Mouse (Mus musculus): ENCODE data around the gene Calr3. TPM values are rescaled to one million over a fixed set of nuclear protein-coding genes. Genes with fewer than 3 reads are reported as not detected.

The Calr3 gene
- polyA plus RNA-seq (2015; fragmentation: Nextera tagmentation; extraction: Ambion mirVana): 1.4 and 1.5 TPM in 2 replicates

DNA sequence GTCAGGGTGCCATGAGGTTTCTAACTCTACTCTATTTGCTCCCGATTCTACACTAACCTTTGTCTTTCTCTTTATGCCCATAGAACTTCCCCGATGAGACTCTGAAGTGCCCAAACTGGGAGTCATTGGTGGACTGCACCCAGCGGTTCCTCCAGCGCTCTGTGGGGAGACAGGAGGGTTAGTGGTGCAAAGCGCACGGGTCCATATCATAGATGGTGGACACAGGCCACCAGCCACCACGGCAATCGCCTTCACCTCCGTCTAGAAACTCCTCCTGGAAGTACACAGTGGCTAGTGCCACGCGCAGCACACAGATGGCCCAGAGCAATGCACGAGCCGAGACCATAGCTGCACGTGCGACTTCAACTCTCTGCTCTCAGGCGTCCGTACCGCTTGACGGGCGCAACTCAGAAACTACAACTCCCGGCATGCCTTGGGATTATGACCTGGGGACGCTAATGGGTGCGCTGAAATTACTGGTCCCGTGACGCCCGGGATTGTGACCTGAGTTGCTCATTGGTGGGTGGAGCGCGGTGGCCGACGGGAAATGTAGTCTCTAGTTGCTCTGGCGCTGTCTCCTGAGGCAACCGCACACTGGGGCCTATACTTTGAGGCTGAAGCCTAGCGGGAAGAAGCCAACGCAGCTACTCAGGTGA, at the start of gene Calr3, which contains the start of gene 1700030K09Rik:
TSS of gene Calr3 (minus strand) at position 533 of the 656 bp plus-strand sequence.
TSS of gene 1700030K09Rik (plus strand) at position 543 of the 656 bp plus-strand sequence.
- H3K27ac ChIP-seq (ENCODE audit: low read length): peak within 1 kb of the TSS; percentile 61
- ATAC-seq: peak; percentile 100
- 4% methylated on average over 34 of the region's 34 CpGs for WGBS

DNA sequence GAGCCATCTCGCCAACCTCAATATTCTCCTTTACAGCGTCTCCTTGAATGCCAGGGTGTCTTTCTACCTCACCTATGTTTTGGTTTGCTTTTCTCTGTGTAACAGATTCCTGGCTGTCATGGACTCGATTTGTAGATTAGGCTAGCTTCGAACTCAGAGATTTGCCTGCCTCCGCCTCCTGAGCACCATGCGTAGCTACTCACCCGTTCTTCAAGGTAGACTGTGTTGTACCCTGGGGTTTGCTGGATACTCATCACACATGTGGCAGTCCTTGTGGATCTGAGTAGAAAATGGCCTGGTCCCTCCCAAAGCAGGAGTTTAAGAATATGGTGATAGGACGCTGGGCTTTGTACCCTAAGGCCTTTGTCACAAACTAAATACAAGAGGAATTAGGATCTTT, 49.7 kb upstream of the Calr3 start:
- H3K4me3 ChIP-seq (ENCODE audit: low read length): peak overlapping the region; percentile 72
- peaks cover 17% of the 10 kb centered on the region for H3K36me3 ChIP-seq (ENCODE audit: control insufficient read depth, insufficient read depth, low read length)
- H3K9me3 ChIP-seq (ENCODE audit: control insufficient read depth, low read length): no peaks in the 10 kb centered on the region
- peak overlapping the region; percentile 69 for H3K9ac ChIP-seq (ENCODE audit: low read depth, low read length)
- ATAC-seq: no peak
- peaks cover 30% of the 10 kb centered on the region for H3K4me1 ChIP-seq (ENCODE audit: control insufficient read depth, insufficient read depth, low read length)
- 10% methylated on average over 8 of the region's 8 CpGs for WGBS
- peak overlapping the region; percentile 85 for H3K4me2 ChIP-seq (ENCODE audit: low read depth, low read length)
- no peaks in the 10 kb centered on the region for H3K27me3 ChIP-seq (replicated peaks; ENCODE audit: control insufficient read depth, insufficient read depth, low read length)
- H3K27ac ChIP-seq (ENCODE audit: low read length): no peak overlapping the region

More for the DNA sequence above, at the start of gene Calr3, which contains the start of gene 1700030K09Rik:
- H3K27me3 ChIP-seq (replicated peaks; ENCODE audit: control insufficient read depth, insufficient read depth, low read length): no peaks in the 10 kb centered on the region
- H3K4me1 ChIP-seq (ENCODE audit: control insufficient read depth, insufficient read depth, low read length): peaks cover 7% of the 10 kb centered on the region; the same call in 1 of the 2 replicates
- no peaks in the 10 kb centered on the region for H3K9me3 ChIP-seq (ENCODE audit: control insufficient read depth, low read length)
- peak within 1 kb of the TSS; percentile 61 for H3K4me3 ChIP-seq (ENCODE audit: low read length)
- no peaks in the 10 kb centered on the region for H3K36me3 ChIP-seq (ENCODE audit: control insufficient read depth, insufficient read depth, low read length)
- peak within 1 kb of the TSS; percentile 79 for H3K4me2 ChIP-seq (ENCODE audit: low read depth, low read length)
- peak within 1 kb of the TSS; percentile 84 for H3K9ac ChIP-seq (ENCODE audit: low read depth, low read length)

- peaks cover 30% of the 10 kb centered on the region for H3K4me1 ChIP-seq (ENCODE audit: control insufficient read depth, insufficient read depth, low read length)
- peaks cover 17% of the 10 kb centered on the region for H3K36me3 ChIP-seq (ENCODE audit: control insufficient read depth, insufficient read depth, low read length)
- peak overlapping the region; percentile 93 for H3K9ac ChIP-seq (ENCODE audit: low read depth, low read length)
- H3K27me3 ChIP-seq (replicated peaks; ENCODE audit: control insufficient read depth, insufficient read depth, low read length): no peaks in the 10 kb centered on the region
- under 1% methylated on average over 49 of the region's 56 CpGs for WGBS
- ATAC-seq: peak; percentile 96
- H3K9me3 ChIP-seq (ENCODE audit: control insufficient read depth, low read length): no peaks in the 10 kb centered on the region
- peak overlapping the region; percentile 97 for H3K4me3 ChIP-seq (ENCODE audit: low read length)
- peak overlapping the region; percentile 85 for H3K4me2 ChIP-seq (ENCODE audit: low read depth, low read length)
- peak overlapping the region; percentile 90 for H3K27ac ChIP-seq (ENCODE audit: low read length)
Measured at GRCm38 (mm10) chr8:72492622-72493081, 49.0 kb upstream of the Calr3 start.

DNA sequence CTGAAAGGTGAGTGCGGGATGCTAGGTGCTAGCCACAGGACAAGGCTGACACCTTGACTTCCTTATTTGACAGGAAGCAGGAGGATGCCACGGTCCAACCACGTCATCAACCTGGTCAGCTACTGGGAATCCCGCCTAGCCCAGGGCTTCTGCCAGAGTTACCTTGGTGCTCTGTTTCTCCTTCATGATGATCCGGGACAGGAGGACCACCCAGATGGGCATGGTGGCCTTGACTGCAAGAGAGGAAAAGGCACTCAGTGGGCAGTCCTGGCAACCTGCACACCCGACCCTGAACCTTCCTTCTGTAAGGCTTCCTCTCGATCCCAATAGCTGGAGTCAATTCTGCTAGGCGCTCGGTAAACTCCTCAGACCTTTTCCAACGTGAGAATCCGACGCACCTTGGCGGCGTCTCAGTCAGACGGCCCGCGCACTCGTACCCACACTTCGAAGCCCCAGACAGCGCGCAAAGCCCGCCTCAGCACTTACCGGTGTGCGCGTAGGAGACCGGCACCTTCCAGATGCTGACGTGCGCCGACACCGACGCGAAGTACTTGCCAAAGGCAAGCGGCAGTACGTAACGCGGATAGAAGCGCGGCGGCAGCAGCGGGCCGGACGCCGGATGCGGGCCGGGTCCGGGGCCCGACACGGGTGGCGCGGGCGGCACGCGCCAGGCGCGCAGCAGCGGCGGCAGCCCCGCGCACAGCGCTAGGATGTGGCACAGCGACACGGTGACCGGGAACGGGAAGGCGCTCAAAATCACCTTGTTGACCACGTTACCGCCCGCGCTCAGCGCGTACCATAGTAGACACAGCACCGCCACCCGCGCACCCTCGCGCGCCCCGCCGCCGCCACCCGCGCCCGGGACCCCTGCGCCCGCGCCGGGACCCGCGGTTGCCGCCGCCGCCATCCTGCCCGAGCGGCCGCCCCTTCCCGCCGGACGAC, 48.3 kb upstream of the Calr3 start, which contains the start of gene Slc35e1:
TSS of gene Slc35e1 (minus strand) at position 935 of the 942 bp plus-strand sequence.
- peak; percentile 54 for ATAC-seq
- no peaks in the 10 kb centered on the region for H3K27me3 ChIP-seq (replicated peaks; ENCODE audit: control insufficient read depth, insufficient read depth, low read length)
- peak within 1 kb of the TSS; percentile 90 for H3K27ac ChIP-seq (ENCODE audit: low read length)
- H3K4me3 ChIP-seq (ENCODE audit: low read length): peak within 1 kb of the TSS; percentile 97
- no peaks in the 10 kb centered on the region for H3K9me3 ChIP-seq (ENCODE audit: control insufficient read depth, low read length)
- peaks cover 18% of the 10 kb centered on the region for H3K36me3 ChIP-seq (ENCODE audit: control insufficient read depth, insufficient read depth, low read length)
- H3K4me2 ChIP-seq (ENCODE audit: low read depth, low read length): peak within 1 kb of the TSS; percentile 85
- WGBS: under 1% methylated on average over 97 of the region's 98 CpGs
- H3K9ac ChIP-seq (ENCODE audit: low read depth, low read length): peak within 1 kb of the TSS; percentile 93
- peaks cover 30% of the 10 kb centered on the region for H3K4me1 ChIP-seq (ENCODE audit: control insufficient read depth, insufficient read depth, low read length)

GRCm38 (mm10) chr8:72491017-72491416, 47.3 kb upstream of the Calr3 start:
- Histone ChIP-seq H3K27ac (ENCODE audit: low read length) (no peak overlapping the region), H3K9me3 (ENCODE audit: control insufficient read depth, low read length) (no peaks in the 10 kb centered on the region), H3K36me3 (ENCODE audit: control insufficient read depth, insufficient read depth, low read length) (peaks cover 16% of the 10 kb centered on the region), H3K4me1 (ENCODE audit: control insufficient read depth, insufficient read depth, low read length) (peaks cover 30% of the 10 kb centered on the region), H3K4me2 (ENCODE audit: low read depth, low read length) (peak overlapping the region; percentile 69), H3K9ac (ENCODE audit: low read depth, low read length) (no peak overlapping the region), H3K27me3 (replicated peaks; ENCODE audit: control insufficient read depth, insufficient read depth, low read length) (no peaks in the 10 kb centered on the region), H3K4me3 (ENCODE audit: low read length) (peak overlapping the region; percentile 97)
- ATAC-seq: no peak
- WGBS: 70% methylated on average over 2 of the region's 2 CpGs

DNA sequence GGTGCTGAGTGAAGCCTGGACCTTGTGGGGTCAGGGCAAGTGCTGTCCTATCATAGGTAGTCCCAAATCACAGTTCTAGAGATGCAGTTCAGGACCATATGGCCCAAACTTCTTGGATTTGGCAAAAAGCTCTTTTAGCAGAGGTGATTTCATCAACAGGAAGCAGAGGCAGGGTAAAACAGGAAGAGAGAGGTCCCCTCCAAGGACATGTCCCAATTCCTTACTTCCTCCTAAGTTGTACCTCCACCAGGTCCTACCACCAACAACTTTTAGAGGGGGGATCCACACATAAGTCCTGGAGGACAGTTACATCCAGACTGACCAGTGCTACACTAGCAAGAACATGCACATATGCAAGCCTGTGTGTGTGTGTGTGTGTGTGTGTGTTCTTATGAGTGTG, 43.3 kb upstream of the Calr3 start:
- Histone ChIP-seq H3K36me3 (ENCODE audit: control insufficient read depth, insufficient read depth, low read length) (peaks cover 20% of the 10 kb centered on the region), H3K9me3 (ENCODE audit: control insufficient read depth, low read length) (no peaks in the 10 kb centered on the region), H3K4me3 (ENCODE audit: low read length) (no peak overlapping the region), H3K27ac (ENCODE audit: low read length) (no peak overlapping the region), H3K4me2 (ENCODE audit: low read depth, low read length) (no peak overlapping the region), H3K27me3 (replicated peaks; ENCODE audit: control insufficient read depth, insufficient read depth, low read length) (no peaks in the 10 kb centered on the region), H3K9ac (ENCODE audit: low read depth, low read length) (no peak overlapping the region), H3K4me1 (ENCODE audit: control insufficient read depth, insufficient read depth, low read length) (peaks cover 20% of the 10 kb centered on the region)
- no peak for ATAC-seq

GRCm38 (mm10) chr8:72485456-72486199, 42.0 kb upstream of the Calr3 start:
- Histone ChIP-seq H3K27me3 (replicated peaks; ENCODE audit: control insufficient read depth, insufficient read depth, low read length) (no peaks in the 10 kb centered on the region), H3K4me1 (ENCODE audit: control insufficient read depth, insufficient read depth, low read length) (peaks cover 12% of the 10 kb centered on the region), H3K36me3 (ENCODE audit: control insufficient read depth, insufficient read depth, low read length) (peaks cover 20% of the 10 kb centered on the region), H3K27ac (ENCODE audit: low read length) (no peak overlapping the region), H3K9me3 (ENCODE audit: control insufficient read depth, low read length) (no peaks in the 10 kb centered on the region), H3K4me3 (ENCODE audit: low read length) (no peak overlapping the region), H3K9ac (ENCODE audit: low read depth, low read length) (no peak overlapping the region), H3K4me2 (ENCODE audit: low read depth, low read length) (no peak overlapping the region)
- ATAC-seq: no peak
- 82% methylated on average over 6 of the region's 6 CpGs for WGBS

DNA sequence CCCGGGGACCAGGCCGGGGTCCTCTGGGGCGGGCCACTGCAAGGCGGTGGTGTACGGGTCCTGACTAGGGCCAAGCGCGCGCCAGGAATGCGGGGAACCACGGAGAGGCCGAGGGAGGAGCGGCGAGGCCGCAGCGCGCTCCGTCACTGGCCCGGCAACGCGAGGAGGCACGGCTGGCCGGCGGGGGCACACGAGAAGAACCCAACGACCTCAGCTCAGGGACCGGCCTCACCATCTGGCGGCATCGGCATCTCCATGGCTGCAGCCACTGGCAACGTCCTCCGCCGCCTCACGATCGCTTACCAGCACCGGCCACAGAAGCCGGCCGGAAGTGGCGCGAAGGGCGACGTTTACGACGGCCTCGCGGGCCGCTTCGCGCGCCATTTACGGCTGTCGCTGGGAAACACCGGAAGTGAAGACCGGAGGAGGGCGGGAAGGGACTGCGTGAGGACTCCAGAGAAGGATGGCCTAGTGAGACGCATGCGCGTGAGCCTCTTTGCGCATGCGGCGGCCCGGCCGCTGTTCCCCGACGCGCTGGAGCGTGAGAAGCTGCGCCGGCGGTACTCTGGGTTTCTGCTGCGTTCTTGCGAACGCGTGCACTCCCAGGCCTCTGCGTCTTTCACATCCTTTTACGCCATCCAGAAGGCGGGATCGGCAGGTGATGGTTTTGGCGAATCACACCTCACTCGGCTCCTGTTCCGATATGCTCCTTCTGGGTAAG, 31.3 kb upstream of the Calr3 start, which contains the start of gene Cherp:
TSS of gene Cherp (minus strand) at position 401 of the 721 bp plus-strand sequence.
- Histone ChIP-seq H3K36me3 (ENCODE audit: control insufficient read depth, insufficient read depth, low read length) (peaks cover 8% of the 10 kb centered on the region), H3K27me3 (replicated peaks; ENCODE audit: control insufficient read depth, insufficient read depth, low read length) (no peaks in the 10 kb centered on the region), H3K9me3 (ENCODE audit: control insufficient read depth, low read length) (no peaks in the 10 kb centered on the region), H3K4me1 (ENCODE audit: control insufficient read depth, insufficient read depth, low read length) (peaks cover 12% of the 10 kb centered on the region), H3K27ac (ENCODE audit: low read length) (peak within 1 kb of the TSS; percentile 92), H3K9ac (ENCODE audit: low read depth, low read length) (peak within 1 kb of the TSS; percentile 88), H3K4me3 (ENCODE audit: low read length) (peak within 1 kb of the TSS; percentile 98), H3K4me2 (ENCODE audit: low read depth, low read length) (peak within 1 kb of the TSS; percentile 97)
- under 1% methylated on average over 80 of the region's 80 CpGs for WGBS
- ATAC-seq: peak; percentile 97

Data from intestine, embryonic 16.5 days (tissue).